Mouse (Mus musculus): ENCODE results near the gene Cnn2. TPM values are rescaled to one million over a fixed set of nuclear protein-coding genes. Genes with fewer than 3 reads are reported as not detected.

The Cnn2 gene
- 186 and 220 TPM in 2 replicates for polyA plus RNA-seq (2014; fragmentation: Nextera tagmentation; extraction: Ambion mirVana)

DNA sequence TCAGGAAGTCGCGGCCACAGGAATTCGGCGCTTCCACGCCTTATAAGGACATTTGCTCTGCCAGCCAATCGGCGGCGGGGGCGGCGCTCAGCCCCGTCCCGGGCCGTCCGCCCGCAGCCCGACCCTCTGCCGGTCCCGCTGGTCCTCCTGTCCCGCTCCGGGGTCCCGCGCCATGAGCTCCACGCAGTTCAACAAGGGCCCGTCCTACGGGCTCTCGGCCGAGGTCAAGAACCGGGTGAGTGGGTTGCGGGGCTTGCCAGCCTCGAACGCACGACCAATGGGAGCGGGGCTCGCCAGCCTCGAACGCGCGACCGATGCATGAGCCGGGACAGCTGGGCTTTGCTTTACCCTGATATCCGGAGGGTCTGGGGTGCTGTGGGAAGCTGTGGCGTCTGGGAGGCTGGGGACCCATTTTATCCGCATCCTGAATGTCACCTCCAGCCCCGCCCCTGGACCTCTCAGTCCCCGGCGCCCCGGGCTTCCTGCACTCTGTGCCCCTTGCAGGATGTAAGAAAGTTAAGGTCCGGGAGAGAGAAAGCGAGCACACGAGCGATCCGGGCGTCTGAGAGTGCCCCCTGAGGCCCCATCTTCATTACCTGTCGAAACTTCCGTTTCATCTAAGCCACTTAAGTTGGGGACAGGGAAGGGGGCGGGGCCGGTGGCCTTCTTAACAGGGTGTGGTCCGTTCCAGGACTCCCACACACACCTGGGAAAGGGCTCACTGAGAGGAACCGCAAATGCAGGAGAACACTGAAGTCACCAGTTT lies at the start of gene Cnn2:
Gene Cnn2, plus strand, starts transcription at position 79 of the 766 bp plus-strand sequence.
- peak; percentile 2; the same call in 1 of the 2 replicates for ATAC-seq (ENCODE audit: low FRiP score, low TSS enrichment)
- Histone ChIP-seq H3K4me1 (ENCODE audit: control insufficient read depth, insufficient read depth, low read length) (peaks cover 25% of the 10 kb centered on the region), H3K27ac (ENCODE audit: low read depth, low read length) (peak within 1 kb of the TSS; percentile 84), H3K36me3 (ENCODE audit: control insufficient read depth, insufficient read depth, low read length) (peaks cover 30% of the 10 kb centered on the region), H3K4me3 (ENCODE audit: low read length) (peak within 1 kb of the TSS; percentile 52), H3K27me3 (ENCODE audit: control insufficient read depth, insufficient read depth, low read length) (no peaks in the 10 kb centered on the region), H3K9me3 (ENCODE audit: control insufficient read depth, low read length) (peaks cover 9% of the 10 kb centered on the region; the same call in 1 of the 2 replicates), H3K9ac (ENCODE audit: low read depth, low read length) (peak within 1 kb of the TSS; percentile 64), H3K4me2 (replicated peaks; ENCODE audit: low read depth, low read length) (peak within 1 kb of the TSS; percentile 59)
- WGBS = under 1% methylated on average over 59 of the region's 59 CpGs

DNA sequence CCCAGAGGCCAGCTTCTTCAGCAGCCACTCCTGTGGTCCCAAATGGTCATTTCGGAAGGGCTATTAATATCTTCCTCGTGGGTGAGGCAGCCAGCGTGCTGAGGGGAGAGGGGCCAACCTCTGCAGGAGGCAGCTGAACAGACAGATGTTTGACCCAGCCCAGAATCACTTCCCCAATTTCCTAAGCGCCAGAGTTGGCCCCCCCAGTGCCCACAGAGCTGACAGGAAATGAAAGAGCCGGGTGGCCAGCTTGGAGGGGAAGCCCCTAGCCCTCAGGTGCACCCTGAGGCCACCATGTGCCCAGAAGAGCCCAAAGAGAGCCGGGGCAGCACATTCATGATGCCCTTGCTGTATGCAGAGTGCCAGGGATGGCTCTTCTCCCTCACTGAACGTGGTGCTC lies 47.6 kb upstream of the Cnn2 start:
- H3K4me3 ChIP-seq (ENCODE audit: low read length) = no peak overlapping the region
- 60% methylated on average over 7 of the region's 7 CpGs for WGBS
- no peak overlapping the region for H3K4me2 ChIP-seq (replicated peaks; ENCODE audit: low read depth, low read length)
- H3K9me3 ChIP-seq (ENCODE audit: control insufficient read depth, low read length) = no peaks in the 10 kb centered on the region
- H3K4me1 ChIP-seq (ENCODE audit: control insufficient read depth, insufficient read depth, low read length) = peaks cover 57% of the 10 kb centered on the region
- ATAC-seq (ENCODE audit: low FRiP score, low TSS enrichment) = no peak
- peaks cover 35% of the 10 kb centered on the region; the same call in 1 of the 2 replicates for H3K36me3 ChIP-seq (ENCODE audit: control insufficient read depth, insufficient read depth, low read length)
- H3K27ac ChIP-seq (ENCODE audit: low read depth, low read length) = no peak overlapping the region
- H3K9ac ChIP-seq (ENCODE audit: low read depth, low read length) = no peak overlapping the region
- no peaks in the 10 kb centered on the region for H3K27me3 ChIP-seq (ENCODE audit: control insufficient read depth, insufficient read depth, low read length)

DNA sequence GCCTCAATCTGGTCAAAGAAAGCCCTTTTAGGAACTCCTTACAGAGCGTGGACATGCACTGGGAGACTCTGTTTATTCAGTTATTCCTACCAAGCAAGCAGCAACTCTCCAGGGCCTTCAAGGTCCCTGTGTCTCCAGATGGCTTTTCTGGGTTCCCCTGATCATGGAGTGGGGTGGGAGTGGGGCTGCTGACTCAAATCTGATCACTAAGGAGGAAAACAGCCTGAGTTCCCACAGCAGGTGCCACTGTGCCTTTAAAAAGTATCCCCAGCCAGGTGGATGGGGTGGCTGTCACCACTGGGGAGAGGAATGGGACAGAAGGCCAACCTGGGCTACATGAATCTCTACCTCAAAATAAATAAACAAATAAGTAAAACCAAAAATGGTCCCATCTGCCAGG lies 45.4 kb upstream of the Cnn2 start:
- no peak overlapping the region for H3K9ac ChIP-seq (ENCODE audit: low read depth, low read length)
- no peaks in the 10 kb centered on the region for H3K27me3 ChIP-seq (ENCODE audit: control insufficient read depth, insufficient read depth, low read length)
- WGBS = 86% methylated on average over 1 of the region's 1 CpGs
- no peaks in the 10 kb centered on the region for H3K9me3 ChIP-seq (ENCODE audit: control insufficient read depth, low read length)
- no peak overlapping the region for H3K4me2 ChIP-seq (replicated peaks; ENCODE audit: low read depth, low read length)
- peaks cover 23% of the 10 kb centered on the region; the same call in 1 of the 2 replicates for H3K36me3 ChIP-seq (ENCODE audit: control insufficient read depth, insufficient read depth, low read length)
- H3K4me3 ChIP-seq (ENCODE audit: low read length) = no peak overlapping the region
- peak overlapping the region; percentile 17; the same call in 1 of the 2 replicates for H3K27ac ChIP-seq (ENCODE audit: low read depth, low read length)
- peaks cover 55% of the 10 kb centered on the region for H3K4me1 ChIP-seq (ENCODE audit: control insufficient read depth, insufficient read depth, low read length)
- ATAC-seq (ENCODE audit: low FRiP score, low TSS enrichment) = no peak

DNA sequence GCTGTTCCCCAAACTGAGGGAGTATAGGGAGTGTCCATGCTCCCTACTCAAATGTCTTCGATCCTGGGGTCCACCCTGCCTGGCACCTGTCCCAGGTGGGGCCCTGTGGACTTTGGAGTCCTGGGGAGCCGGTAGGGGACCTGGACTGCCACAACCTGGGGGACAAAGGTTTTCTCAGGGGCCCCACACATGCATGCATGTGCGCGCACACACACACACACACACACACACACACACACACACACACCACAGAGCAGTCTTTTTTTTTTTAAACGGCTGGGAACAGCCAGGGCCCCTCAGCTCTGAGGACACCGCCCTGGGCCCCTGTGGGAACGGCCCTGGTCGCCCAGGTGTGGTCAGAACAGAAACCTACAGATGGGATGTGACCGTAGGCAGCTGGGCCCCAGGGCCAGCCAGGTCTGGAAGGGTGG lies 44.9 kb upstream of the Cnn2 start:
- Histone ChIP-seq H3K4me2 (replicated peaks; ENCODE audit: low read depth, low read length) (no peak overlapping the region), H3K4me3 (ENCODE audit: low read length) (no peak overlapping the region), H3K9ac (ENCODE audit: low read depth, low read length) (no peak overlapping the region), H3K27me3 (ENCODE audit: control insufficient read depth, insufficient read depth, low read length) (no peaks in the 10 kb centered on the region), H3K27ac (ENCODE audit: low read depth, low read length) (no peak overlapping the region), H3K36me3 (ENCODE audit: control insufficient read depth, insufficient read depth, low read length) (peaks cover 22% of the 10 kb centered on the region; the same call in 1 of the 2 replicates), H3K4me1 (ENCODE audit: control insufficient read depth, insufficient read depth, low read length) (peaks cover 50% of the 10 kb centered on the region), H3K9me3 (ENCODE audit: control insufficient read depth, low read length) (no peaks in the 10 kb centered on the region)
- 49% methylated on average over 9 of the region's 9 CpGs for WGBS
- ATAC-seq (ENCODE audit: low FRiP score, low TSS enrichment) = no peak

DNA sequence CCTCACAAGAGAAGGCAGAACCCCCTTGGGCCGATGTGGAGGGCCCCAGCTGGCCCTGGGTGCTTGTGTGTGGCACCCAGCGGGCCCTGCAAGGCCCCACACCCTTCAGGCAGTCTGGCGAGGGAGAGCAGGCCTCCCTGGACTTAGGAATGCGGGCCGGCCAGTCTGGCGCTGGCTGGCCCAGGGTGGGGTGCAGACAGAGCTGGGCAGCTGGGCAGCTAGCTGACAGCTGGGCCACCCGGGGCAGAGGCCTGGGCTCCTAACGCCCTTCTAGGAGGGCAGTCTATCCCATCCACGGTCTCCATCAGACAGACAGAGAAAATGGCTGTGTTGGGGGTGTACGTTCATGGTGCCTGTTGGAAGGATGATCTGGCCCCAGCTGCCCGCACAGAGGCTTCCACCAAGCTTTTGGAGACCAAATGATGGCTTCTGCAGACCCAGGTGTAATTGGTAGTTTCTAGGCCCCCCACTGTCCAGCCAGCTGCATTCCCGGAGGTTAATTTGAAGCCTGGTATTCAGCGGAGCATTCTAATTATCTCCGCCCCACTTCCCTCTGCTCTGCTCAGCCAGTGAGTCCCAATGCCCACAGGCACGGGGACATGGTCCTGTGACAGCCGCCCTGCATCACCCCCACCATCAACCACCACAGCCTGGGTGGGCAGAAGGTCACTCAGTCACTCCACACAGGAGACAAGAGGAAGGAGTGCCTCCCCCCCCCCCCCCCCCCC lies 42.7 kb upstream of the Cnn2 start:
- Histone ChIP-seq H3K36me3 (ENCODE audit: control insufficient read depth, insufficient read depth, low read length) (peaks cover 36% of the 10 kb centered on the region), H3K4me1 (ENCODE audit: control insufficient read depth, insufficient read depth, low read length) (peaks cover 44% of the 10 kb centered on the region), H3K9ac (ENCODE audit: low read depth, low read length) (0 out of 2 replicates have a peak overlapping the region, but pooled peaks have one; percentile 37), H3K4me2 (replicated peaks; ENCODE audit: low read depth, low read length) (peak overlapping the region; percentile 27; the same call in 1 of the 2 replicates), H3K27ac (ENCODE audit: low read depth, low read length) (peak overlapping the region; percentile 78), H3K27me3 (ENCODE audit: control insufficient read depth, insufficient read depth, low read length) (no peaks in the 10 kb centered on the region), H3K4me3 (ENCODE audit: low read length) (no peak overlapping the region), H3K9me3 (ENCODE audit: control insufficient read depth, low read length) (no peaks in the 10 kb centered on the region)
- peak; percentile 81 for ATAC-seq (ENCODE audit: low FRiP score, low TSS enrichment)
- 30% methylated on average over 16 of the region's 16 CpGs for WGBS

DNA sequence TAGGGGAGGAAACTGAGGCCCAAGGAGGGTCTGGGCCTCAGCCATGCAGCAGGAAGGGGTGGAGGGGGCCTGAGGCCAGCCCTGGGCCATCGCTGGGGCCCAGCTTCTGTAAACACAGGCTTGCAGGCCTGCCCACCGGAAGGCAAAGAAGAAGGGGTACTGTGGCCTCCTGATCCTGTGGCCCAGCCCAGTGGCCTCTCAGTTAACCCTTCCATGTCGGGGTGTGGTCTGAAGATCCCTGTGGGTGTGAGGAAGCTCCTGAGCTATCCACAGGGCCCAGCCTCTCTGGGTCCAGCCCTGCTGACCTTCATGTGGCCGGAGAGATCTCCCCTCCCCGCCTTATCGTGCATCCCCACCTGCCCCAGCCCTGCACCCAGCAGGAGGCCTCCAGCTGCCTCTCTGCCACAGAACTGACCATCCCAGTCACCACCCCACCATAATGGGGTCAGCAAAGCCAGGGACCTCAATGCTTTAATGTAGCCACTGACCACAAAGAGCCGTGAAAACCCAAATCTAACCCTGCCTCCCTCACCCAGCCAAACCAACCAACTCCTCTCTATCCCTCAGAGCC lies 41.5 kb upstream of the Cnn2 start:
- 0 out of 2 replicates have a peak, but pooled peaks have one; percentile 13 for ATAC-seq (ENCODE audit: low FRiP score, low TSS enrichment)
- H3K4me2 ChIP-seq (replicated peaks; ENCODE audit: low read depth, low read length) = peak overlapping the region; percentile 27; the same call in 1 of the 2 replicates
- H3K4me1 ChIP-seq (ENCODE audit: control insufficient read depth, insufficient read depth, low read length) = peaks cover 44% of the 10 kb centered on the region
- H3K9me3 ChIP-seq (ENCODE audit: control insufficient read depth, low read length) = no peaks in the 10 kb centered on the region
- no peaks in the 10 kb centered on the region for H3K27me3 ChIP-seq (ENCODE audit: control insufficient read depth, insufficient read depth, low read length)
- H3K27ac ChIP-seq (ENCODE audit: low read depth, low read length) = peak overlapping the region; percentile 78; the same call in 1 of the 2 replicates
- WGBS = 11% methylated on average over 7 of the region's 7 CpGs
- H3K36me3 ChIP-seq (ENCODE audit: control insufficient read depth, insufficient read depth, low read length) = peaks cover 41% of the 10 kb centered on the region
- H3K4me3 ChIP-seq (ENCODE audit: low read length) = no peak overlapping the region
- H3K9ac ChIP-seq (ENCODE audit: low read depth, low read length) = peak overlapping the region; percentile 37; the same call in 1 of the 2 replicates

DNA sequence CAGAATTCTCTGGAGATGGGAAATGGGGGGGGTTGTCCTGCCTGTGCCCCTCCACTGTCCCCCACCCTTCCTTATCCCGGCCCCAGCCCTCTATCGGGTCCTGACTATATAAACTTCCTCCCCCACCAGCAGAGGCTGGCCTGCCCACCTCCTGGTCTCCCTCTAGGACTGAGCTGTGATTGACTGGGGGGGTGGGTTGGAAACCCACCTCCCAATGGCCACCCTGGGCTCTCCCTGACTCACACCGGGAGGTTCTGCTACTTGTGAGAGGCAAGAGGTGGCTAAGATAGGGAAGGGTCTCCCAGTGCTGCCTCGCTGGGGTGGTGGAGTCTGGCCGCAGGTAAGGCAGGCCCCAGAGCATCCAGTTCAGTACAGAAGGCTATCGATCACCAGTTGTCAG lies 40.9 kb upstream of the Cnn2 start:
- no peak for ATAC-seq (ENCODE audit: low FRiP score, low TSS enrichment)
- Histone ChIP-seq H3K27me3 (ENCODE audit: control insufficient read depth, insufficient read depth, low read length) (no peaks in the 10 kb centered on the region), H3K4me2 (replicated peaks; ENCODE audit: low read depth, low read length) (no peak overlapping the region), H3K36me3 (ENCODE audit: control insufficient read depth, insufficient read depth, low read length) (peaks cover 36% of the 10 kb centered on the region), H3K9ac (ENCODE audit: low read depth, low read length) (no peak overlapping the region), H3K4me3 (ENCODE audit: low read length) (no peak overlapping the region), H3K9me3 (ENCODE audit: control insufficient read depth, low read length) (no peaks in the 10 kb centered on the region), H3K4me1 (ENCODE audit: control insufficient read depth, insufficient read depth, low read length) (peaks cover 44% of the 10 kb centered on the region), H3K27ac (ENCODE audit: low read depth, low read length) (no peak overlapping the region)
- whole genome bisulfite sequencing = 72% methylated on average over 6 of the region's 6 CpGs

DNA sequence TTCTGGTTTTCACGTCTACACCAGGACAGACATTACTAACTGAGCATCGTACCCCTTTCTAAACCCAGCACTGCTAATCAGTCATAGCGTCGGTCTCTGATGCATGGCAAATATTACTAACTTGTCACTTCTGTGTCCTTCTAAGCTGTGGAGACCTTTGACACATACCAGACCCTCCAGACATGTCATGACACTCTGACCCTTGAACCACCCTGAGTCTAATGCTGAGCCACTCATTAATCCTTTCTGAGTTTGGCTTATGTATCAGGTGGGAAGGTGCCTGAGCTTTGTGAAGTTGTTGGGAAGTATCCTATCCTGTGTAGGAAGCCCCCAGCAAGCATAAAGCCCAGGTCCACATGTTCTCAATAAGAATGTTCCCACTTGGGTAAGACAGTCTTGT lies 38.5 kb upstream of the Cnn2 start:
- WGBS = 95% methylated on average over 4 of the region's 4 CpGs
- H3K9ac ChIP-seq (ENCODE audit: low read depth, low read length) = no peak overlapping the region
- H3K9me3 ChIP-seq (ENCODE audit: control insufficient read depth, low read length) = no peaks in the 10 kb centered on the region
- no peak overlapping the region for H3K4me3 ChIP-seq (ENCODE audit: low read length)
- no peak overlapping the region for H3K4me2 ChIP-seq (replicated peaks; ENCODE audit: low read depth, low read length)
- peaks cover 47% of the 10 kb centered on the region for H3K36me3 ChIP-seq (ENCODE audit: control insufficient read depth, insufficient read depth, low read length)
- no peak for ATAC-seq (ENCODE audit: low FRiP score, low TSS enrichment)
- H3K4me1 ChIP-seq (ENCODE audit: control insufficient read depth, insufficient read depth, low read length) = peaks cover 29% of the 10 kb centered on the region
- no peak overlapping the region for H3K27ac ChIP-seq (ENCODE audit: low read depth, low read length)
- no peaks in the 10 kb centered on the region for H3K27me3 ChIP-seq (ENCODE audit: control insufficient read depth, insufficient read depth, low read length)
